Mouse (Mus musculus): ENCODE data around the gene Zbtb5. TPM values are rescaled to one million over a fixed set of nuclear protein-coding genes. Genes with fewer than 3 reads are reported as not detected.
"Not testable (repeated sequence)": the region's sequence is repeated elsewhere in the genome, so short reads cannot be mapped to it uniquely, and the experiment has no call there.

The Zbtb5 gene
- polyA plus RNA-seq (2012; ENCODE audit: insufficient read depth, insufficient read length, low replicate concordance, missing spikeins): not detected in 2 replicates

GRCm38 (mm10) chr4:45012105-45012975 is at the start of gene Zbtb5:
Gene Zbtb5 (minus strand): TSS chr4:45012412.
- Histone ChIP-seq H3K4me3 (ENCODE audit: insufficient read depth, low read depth, low read length) (peak within 1 kb of the TSS; percentile 88), H3K4me1 (ENCODE audit: control insufficient read depth, insufficient read depth, low read length) (peaks cover 10% of the 10 kb centered on the region; the same call in 1 of the 2 replicates), H3K27ac (ENCODE audit: insufficient read depth, low read depth, low read length) (peak within 1 kb of the TSS; percentile 78)
- TF ChIP-seq POLR2A (IDR thresholded peaks at IDR 0.05; ENCODE audit: insufficient read depth, low read depth, low read length) (peak; percentile 50; the same call in 1 of the 2 replicates), CTCF (IDR thresholded peaks at IDR 0.05; ENCODE audit: insufficient read depth, low read depth, low read length) (no peak)
- under 1% methylated on average over 63 of the region's 63 CpGs for WGBS

- Histone ChIP-seq H3K4me1 (ENCODE audit: control insufficient read depth, insufficient read depth, low read length) (peaks cover 13% of the 10 kb centered on the region; the same call in 1 of the 2 replicates), H3K27ac (ENCODE audit: insufficient read depth, low read depth, low read length) (no peak overlapping the region), H3K4me3 (ENCODE audit: insufficient read depth, low read depth, low read length) (no peak overlapping the region)
- no peak for TF ChIP-seq POLR2A (IDR thresholded peaks at IDR 0.05; ENCODE audit: insufficient read depth, low read depth, low read length)
- TF ChIP-seq CTCF (IDR thresholded peaks at IDR 0.05; ENCODE audit: insufficient read depth, low read depth, low read length): no peak
- WGBS: 64% methylated on average over 8 of the region's 8 CpGs
These were observed 43.2 kb upstream of the Zbtb5 start for GRCm38 (mm10) chr4:45055451-45055850.

GRCm38 (mm10) chr4:45054862-45055261 is 42.6 kb upstream of the Zbtb5 start:
- no peak overlapping the region for H3K4me3 ChIP-seq (ENCODE audit: insufficient read depth, low read depth, low read length)
- TF ChIP-seq POLR2A (IDR thresholded peaks at IDR 0.05; ENCODE audit: insufficient read depth, low read depth, low read length) (no peak), CTCF (IDR thresholded peaks at IDR 0.05; ENCODE audit: insufficient read depth, low read depth, low read length) (no peak)
- H3K4me1 ChIP-seq (ENCODE audit: control insufficient read depth, insufficient read depth, low read length): peaks cover 13% of the 10 kb centered on the region; the same call in 1 of the 2 replicates
- no peak overlapping the region for H3K27ac ChIP-seq (ENCODE audit: insufficient read depth, low read depth, low read length)
- 55% methylated on average over 3 of the region's 3 CpGs for WGBS

- peaks cover 13% of the 10 kb centered on the region for H3K4me1 ChIP-seq (ENCODE audit: control insufficient read depth, insufficient read depth, low read length)
- no peak overlapping the region for H3K27ac ChIP-seq (ENCODE audit: insufficient read depth, low read depth, low read length)
- TF ChIP-seq CTCF (IDR thresholded peaks at IDR 0.05; ENCODE audit: insufficient read depth, low read depth, low read length) (no peak), POLR2A (IDR thresholded peaks at IDR 0.05; ENCODE audit: insufficient read depth, low read depth, low read length) (no peak)
- 56% methylated on average over 9 of the region's 9 CpGs for WGBS
- no peak overlapping the region for H3K4me3 ChIP-seq (ENCODE audit: insufficient read depth, low read depth, low read length)
These were observed 35.7 kb upstream of the Zbtb5 start for GRCm38 (mm10) chr4:45047956-45048355.

- Histone ChIP-seq H3K27ac (ENCODE audit: insufficient read depth, low read depth, low read length) (no peak overlapping the region), H3K4me1 (ENCODE audit: control insufficient read depth, insufficient read depth, low read length) (peaks cover 13% of the 10 kb centered on the region), H3K4me3 (ENCODE audit: insufficient read depth, low read depth, low read length) (no peak overlapping the region)
- 56% methylated on average over 9 of the region's 9 CpGs for WGBS
- TF ChIP-seq CTCF (IDR thresholded peaks at IDR 0.05; ENCODE audit: insufficient read depth, low read depth, low read length) (no peak), POLR2A (IDR thresholded peaks at IDR 0.05; ENCODE audit: insufficient read depth, low read depth, low read length) (no peak)
These were observed 35.2 kb upstream of the Zbtb5 start for GRCm38 (mm10) chr4:45047286-45047887.

- Histone ChIP-seq H3K4me3 (ENCODE audit: insufficient read depth, low read depth, low read length) (no peak overlapping the region), H3K4me1 (ENCODE audit: control insufficient read depth, insufficient read depth, low read length) (peaks cover 13% of the 10 kb centered on the region), H3K27ac (ENCODE audit: insufficient read depth, low read depth, low read length) (no peak overlapping the region)
- WGBS: 86% methylated on average over 5 of the region's 5 CpGs
- TF ChIP-seq POLR2A (IDR thresholded peaks at IDR 0.05; ENCODE audit: insufficient read depth, low read depth, low read length) (no peak), CTCF (IDR thresholded peaks at IDR 0.05; ENCODE audit: insufficient read depth, low read depth, low read length) (no peak)
These were observed 34.5 kb upstream of the Zbtb5 start for GRCm38 (mm10) chr4:45046679-45047078.

GRCm38 (mm10) chr4:45040795-45041194 is 28.6 kb upstream of the Zbtb5 start:
- Histone ChIP-seq H3K27ac (ENCODE audit: insufficient read depth, low read depth, low read length) (no peak overlapping the region), H3K4me3 (ENCODE audit: insufficient read depth, low read depth, low read length) (no peak overlapping the region), H3K4me1 (ENCODE audit: control insufficient read depth, insufficient read depth, low read length) (no peaks in the 10 kb centered on the region)
- 82% methylated on average over 7 of the region's 7 CpGs for WGBS
- no peak for TF ChIP-seq CTCF (IDR thresholded peaks at IDR 0.05; ENCODE audit: insufficient read depth, low read depth, low read length)
- TF ChIP-seq POLR2A (IDR thresholded peaks at IDR 0.05; ENCODE audit: insufficient read depth, low read depth, low read length): no peak

GRCm38 (mm10) chr4:45039546-45039945 is 27.3 kb upstream of the Zbtb5 start:
- WGBS: 96% methylated on average over 7 of the region's 7 CpGs
- H3K4me1 ChIP-seq (ENCODE audit: control insufficient read depth, insufficient read depth, low read length); H3K27ac ChIP-seq (ENCODE audit: insufficient read depth, low read depth, low read length); H3K4me3 ChIP-seq (ENCODE audit: insufficient read depth, low read depth, low read length): not testable (repeated sequence)

GRCm38 (mm10) chr4:45038879-45039278 is 26.7 kb upstream of the Zbtb5 start:
- H3K4me3 ChIP-seq (ENCODE audit: insufficient read depth, low read depth, low read length); H3K27ac ChIP-seq (ENCODE audit: insufficient read depth, low read depth, low read length); H3K4me1 ChIP-seq (ENCODE audit: control insufficient read depth, insufficient read depth, low read length): not testable (repeated sequence)
- WGBS: 58% methylated on average over 8 of the region's 8 CpGs
